Mouse (Mus musculus): ENCODE measurements around the gene Fus. TPM values are rescaled to one million over a fixed set of nuclear protein-coding genes. Genes with fewer than 3 reads are reported as not detected.
A peak's percentile ranks its signal among the peaks of the same experiment; 100 is the strongest.

The Fus gene
- total and polyA plus RNA-seq, 2 experiments from 2014 or later, result 25.8 to 175 TPM

DNA sequence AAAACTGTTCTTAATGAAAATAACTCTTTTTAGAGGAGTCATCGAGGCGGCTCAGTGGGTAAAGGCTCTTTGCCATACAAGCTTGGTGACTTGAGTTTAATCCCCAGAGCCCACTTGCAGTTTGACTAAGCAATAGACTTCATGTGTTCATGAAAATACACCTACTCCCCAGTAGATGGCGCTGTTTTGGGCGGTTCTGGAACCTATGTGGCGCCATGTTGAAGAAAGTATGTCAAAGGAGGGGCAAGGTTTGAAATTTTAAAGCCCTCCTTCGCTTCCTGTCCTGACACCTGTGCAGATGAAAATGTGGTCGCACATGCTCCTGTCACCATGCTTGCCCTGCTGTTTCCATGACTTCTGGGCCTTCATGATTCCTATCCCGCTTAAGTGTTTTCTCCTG is 55.7 kb downstream of the Fus start:
- no peak for ATAC-seq (ENCODE audit: insufficient read depth, low read depth)
- H3K4me2 ChIP-seq (ENCODE audit: low read depth, low read length), result no peak overlapping the region
- H3K27me3 ChIP-seq (ENCODE audit: control insufficient read depth, insufficient read depth, low read length), result no peaks in the 10 kb centered on the region
- no peak for DNase-seq (ENCODE audit: low spot score)
- no peaks in the 10 kb centered on the region for H3K4me1 ChIP-seq (ENCODE audit: control insufficient read depth, insufficient read depth)
- no peak overlapping the region for H3K4me3 ChIP-seq (ENCODE audit: low read depth, low read length)
- no peak overlapping the region for H3K9ac ChIP-seq (replicated peaks; ENCODE audit: low read depth, low read length)
- H3K9me3 ChIP-seq (replicated peaks; ENCODE audit: control insufficient read depth, low read length), result 0 out of 2 replicates have a peak, but pooled peaks cover 3% of the 10 kb centered on the region
- WGBS, result 66% methylated on average over 8 of the region's 8 CpGs
- no peaks in the 10 kb centered on the region for H3K36me3 ChIP-seq (replicated peaks; ENCODE audit: control insufficient read depth, insufficient read depth, low read length)
- TF ChIP-seq EP300 (IDR thresholded peaks at IDR 0.05; ENCODE audit: low read depth), result no peak
- H3K27ac ChIP-seq (ENCODE audit: low read depth), result peak overlapping the region; percentile 18; the same call in 1 of the 2 replicates

DNA sequence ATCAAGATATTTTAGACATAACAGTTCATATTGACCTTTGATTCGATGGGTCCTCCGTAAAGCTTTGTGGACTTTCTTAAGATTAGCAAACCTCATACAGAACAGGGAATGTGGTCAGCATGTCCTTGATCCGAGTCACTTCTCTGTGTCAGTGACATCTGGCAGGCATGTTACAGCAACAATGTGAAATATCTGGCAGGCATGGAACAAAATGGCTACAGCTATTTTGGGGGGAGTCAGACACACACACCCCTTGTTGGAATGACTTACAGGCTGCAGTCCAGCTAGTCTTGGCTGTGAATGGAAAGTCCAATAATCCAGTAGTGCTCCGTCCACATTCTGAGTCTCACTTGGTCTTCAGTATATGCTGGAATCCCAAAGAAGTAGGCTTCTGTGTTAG is 56.3 kb downstream of the Fus start:
- Histone ChIP-seq H3K4me1 (ENCODE audit: control insufficient read depth, insufficient read depth) (no peaks in the 10 kb centered on the region), H3K9me3 (replicated peaks; ENCODE audit: control insufficient read depth, low read length) (0 out of 2 replicates have a peak, but pooled peaks cover 3% of the 10 kb centered on the region), H3K27ac (ENCODE audit: low read depth) (peak overlapping the region; percentile 18; the same call in 1 of the 2 replicates), H3K9ac (replicated peaks; ENCODE audit: low read depth, low read length) (no peak overlapping the region), H3K36me3 (replicated peaks; ENCODE audit: control insufficient read depth, insufficient read depth, low read length) (no peaks in the 10 kb centered on the region), H3K27me3 (ENCODE audit: control insufficient read depth, insufficient read depth, low read length) (no peaks in the 10 kb centered on the region), H3K4me2 (ENCODE audit: low read depth, low read length) (no peak overlapping the region), H3K4me3 (ENCODE audit: low read depth, low read length) (no peak overlapping the region)
- peak; percentile 38 for DNase-seq (ENCODE audit: low spot score)
- 51% methylated on average over 4 of the region's 4 CpGs for WGBS
- ATAC-seq (ENCODE audit: insufficient read depth, low read depth), result peak; percentile 68
- TF ChIP-seq EP300 (IDR thresholded peaks at IDR 0.05; ENCODE audit: low read depth) (no peak), CTCF (IDR thresholded peaks at IDR 0.05; ENCODE audit: low read depth) (no peak)

DNA sequence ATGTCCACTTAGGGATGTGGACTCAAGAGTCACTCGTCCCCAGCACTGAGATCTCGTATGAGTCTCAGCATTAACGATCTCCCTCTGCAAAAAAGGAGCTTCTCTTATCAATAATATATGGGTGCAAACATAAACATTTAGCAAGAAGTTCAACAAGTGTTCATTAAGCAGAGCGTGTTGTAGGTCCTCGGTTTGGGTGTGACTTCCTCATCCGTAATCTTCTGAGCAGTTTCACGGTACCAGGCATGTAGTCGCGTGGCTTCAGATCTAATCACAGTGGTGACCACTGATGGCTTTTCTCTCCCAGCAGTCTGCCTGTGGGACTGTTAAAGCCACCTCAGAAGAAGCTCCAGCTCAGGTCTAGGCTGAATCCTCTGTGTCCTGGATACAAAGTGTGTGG is 57.1 kb downstream of the Fus start:
- Histone ChIP-seq H3K27me3 (ENCODE audit: control insufficient read depth, insufficient read depth, low read length) (no peaks in the 10 kb centered on the region), H3K27ac (ENCODE audit: low read depth) (no peak overlapping the region), H3K9ac (replicated peaks; ENCODE audit: low read depth, low read length) (no peak overlapping the region), H3K4me1 (ENCODE audit: control insufficient read depth, insufficient read depth) (no peaks in the 10 kb centered on the region), H3K4me2 (ENCODE audit: low read depth, low read length) (no peak overlapping the region), H3K36me3 (replicated peaks; ENCODE audit: control insufficient read depth, insufficient read depth, low read length) (no peaks in the 10 kb centered on the region), H3K4me3 (ENCODE audit: low read depth, low read length) (no peak overlapping the region), H3K9me3 (replicated peaks; ENCODE audit: control insufficient read depth, low read length) (0 out of 2 replicates have a peak, but pooled peaks cover 3% of the 10 kb centered on the region)
- TF ChIP-seq CTCF (IDR thresholded peaks at IDR 0.05; ENCODE audit: low read depth) (no peak), EP300 (IDR thresholded peaks at IDR 0.05; ENCODE audit: low read depth) (no peak)
- WGBS, result 86% methylated on average over 9 of the region's 9 CpGs
- no peak for DNase-seq (ENCODE audit: low spot score)
- ATAC-seq (ENCODE audit: insufficient read depth, low read depth), result no peak

DNA sequence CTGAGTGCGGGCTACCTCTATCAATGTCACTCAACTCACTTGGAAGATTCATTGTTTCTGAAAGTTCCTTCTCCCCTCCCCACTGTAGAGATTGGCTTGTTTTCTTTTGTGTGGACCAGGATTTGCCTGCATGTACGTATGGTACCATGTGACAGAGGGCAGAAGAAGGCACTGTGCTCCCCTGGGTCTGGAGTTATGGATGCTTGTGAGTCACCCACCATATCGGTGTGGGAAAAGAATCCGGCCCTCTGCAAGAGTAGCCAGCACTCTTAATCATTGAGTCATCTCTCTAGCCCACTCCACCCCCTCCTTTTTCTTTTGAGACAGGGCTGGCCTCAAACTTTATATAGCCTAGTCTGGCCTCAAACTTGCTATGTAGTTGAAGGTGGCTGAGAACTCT is 57.7 kb downstream of the Fus start:
- ATAC-seq (ENCODE audit: insufficient read depth, low read depth) (no peak), DNase-seq (ENCODE audit: low spot score) (no peak)
- H3K4me1 ChIP-seq (ENCODE audit: control insufficient read depth, insufficient read depth), result no peaks in the 10 kb centered on the region
- H3K36me3 ChIP-seq (replicated peaks; ENCODE audit: control insufficient read depth, insufficient read depth, low read length), result no peaks in the 10 kb centered on the region
- H3K27me3 ChIP-seq (ENCODE audit: control insufficient read depth, insufficient read depth, low read length), result no peaks in the 10 kb centered on the region
- no peak overlapping the region for H3K27ac ChIP-seq (ENCODE audit: low read depth)
- H3K4me3 ChIP-seq (ENCODE audit: low read depth, low read length), result no peak overlapping the region
- 0 out of 2 replicates have a peak, but pooled peaks cover 3% of the 10 kb centered on the region for H3K9me3 ChIP-seq (replicated peaks; ENCODE audit: control insufficient read depth, low read length)
- H3K4me2 ChIP-seq (ENCODE audit: low read depth, low read length), result no peak overlapping the region
- TF ChIP-seq CTCF (IDR thresholded peaks at IDR 0.05; ENCODE audit: low read depth) (no peak), EP300 (IDR thresholded peaks at IDR 0.05; ENCODE audit: low read depth) (no peak)
- WGBS, result 70% methylated on average over 4 of the region's 4 CpGs
- no peak overlapping the region for H3K9ac ChIP-seq (replicated peaks; ENCODE audit: low read depth, low read length)

GRCm38 (mm10) chr7:128025381-128025780 is 58.1 kb downstream of the Fus start:
- H3K4me1 ChIP-seq (ENCODE audit: control insufficient read depth, insufficient read depth), result no peaks in the 10 kb centered on the region
- no peak overlapping the region for H3K27ac ChIP-seq (ENCODE audit: low read depth)
- DNase-seq (ENCODE audit: low spot score), result no peak
- H3K27me3 ChIP-seq (ENCODE audit: control insufficient read depth, insufficient read depth, low read length), result no peaks in the 10 kb centered on the region
- no peak overlapping the region for H3K9ac ChIP-seq (replicated peaks; ENCODE audit: low read depth, low read length)
- H3K9me3 ChIP-seq (replicated peaks; ENCODE audit: control insufficient read depth, low read length), result 0 out of 2 replicates have a peak, but pooled peaks cover 3% of the 10 kb centered on the region
- no peaks in the 10 kb centered on the region for H3K36me3 ChIP-seq (replicated peaks; ENCODE audit: control insufficient read depth, insufficient read depth, low read length)
- H3K4me3 ChIP-seq (ENCODE audit: low read depth, low read length), result no peak overlapping the region
- TF ChIP-seq CTCF (IDR thresholded peaks at IDR 0.05; ENCODE audit: low read depth) (no peak), EP300 (IDR thresholded peaks at IDR 0.05; ENCODE audit: low read depth) (no peak)
- 75% methylated on average over 4 of the region's 4 CpGs for WGBS
- no peak for ATAC-seq (ENCODE audit: insufficient read depth, low read depth)
- no peak overlapping the region for H3K4me2 ChIP-seq (ENCODE audit: low read depth, low read length)

DNA sequence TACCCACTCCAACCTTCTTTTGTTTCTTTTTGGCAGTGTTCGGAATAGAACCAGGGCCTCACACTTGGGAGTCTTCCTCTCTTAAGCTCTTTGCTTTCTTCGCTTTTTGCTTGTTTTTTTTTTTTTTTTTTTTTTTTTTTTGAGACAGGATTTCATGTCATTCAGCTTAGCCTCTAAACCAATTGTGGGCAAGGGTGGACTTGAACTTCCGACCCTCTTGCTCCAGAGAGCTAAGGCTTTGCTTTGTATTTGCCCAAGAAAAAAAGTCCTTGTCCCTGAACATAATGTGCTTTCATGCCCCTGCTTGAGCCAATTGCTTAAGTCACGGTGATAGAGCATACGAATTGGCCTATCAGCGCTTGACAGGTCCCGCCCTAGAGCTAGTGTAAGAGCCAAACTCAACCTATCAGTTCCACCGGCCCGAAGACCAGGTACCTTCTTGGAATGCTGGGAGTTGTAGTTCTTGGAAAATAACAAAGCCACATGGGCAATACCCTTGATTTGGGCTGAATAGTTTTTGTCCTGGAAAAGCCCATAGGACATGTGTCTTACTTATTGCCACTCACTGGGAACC is 64.2 kb downstream of the Fus start:
- Histone ChIP-seq H3K36me3 (replicated peaks; ENCODE audit: control insufficient read depth, insufficient read depth, low read length) (no peaks in the 10 kb centered on the region), H3K27me3 (ENCODE audit: control insufficient read depth, insufficient read depth, low read length) (no peaks in the 10 kb centered on the region), H3K4me2 (ENCODE audit: low read depth, low read length) (no peak overlapping the region), H3K4me3 (ENCODE audit: low read depth, low read length) (no peak overlapping the region), H3K4me1 (ENCODE audit: control insufficient read depth, insufficient read depth) (no peaks in the 10 kb centered on the region), H3K9ac (replicated peaks; ENCODE audit: low read depth, low read length) (no peak overlapping the region), H3K27ac (ENCODE audit: low read depth) (no peak overlapping the region), H3K9me3 (replicated peaks; ENCODE audit: control insufficient read depth, low read length) (no peaks in the 10 kb centered on the region)
- 51% methylated on average over 9 of the region's 9 CpGs for WGBS
- DNase-seq (ENCODE audit: low spot score) (no peak), ATAC-seq (ENCODE audit: insufficient read depth, low read depth) (0 out of 2 replicates have a peak, but pooled peaks have one; percentile 49)
- TF ChIP-seq EP300 (IDR thresholded peaks at IDR 0.05; ENCODE audit: low read depth) (no peak), CTCF (IDR thresholded peaks at IDR 0.05; ENCODE audit: low read depth) (no peak)

Measured in heart, postnatal 0 days (tissue).